Mouse (Mus musculus): ENCODE measurements around the gene Crispld2.

Crispld2 gene

DNA sequence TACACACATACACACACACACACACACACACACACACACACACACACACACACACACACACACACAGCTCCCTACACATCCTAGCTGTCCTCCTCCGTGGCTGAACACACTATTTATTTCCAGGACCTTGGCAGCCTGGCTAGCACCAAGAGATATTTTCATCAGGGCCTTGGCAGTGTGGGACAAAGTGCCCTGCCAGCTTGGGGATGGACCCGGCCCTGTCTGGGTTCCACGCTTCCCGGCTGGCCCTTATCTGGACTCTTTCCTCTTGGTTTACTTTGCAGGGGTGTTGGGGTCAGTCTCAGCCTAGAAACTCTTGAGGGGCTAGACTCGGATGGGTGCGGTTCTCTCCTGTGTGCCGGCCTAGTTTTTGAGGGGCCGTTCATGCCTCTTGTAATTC, 8.2 kb downstream of the Crispld2 start:
- DNase-seq (ENCODE audit: low read depth, low spot score): no peak

DNA sequence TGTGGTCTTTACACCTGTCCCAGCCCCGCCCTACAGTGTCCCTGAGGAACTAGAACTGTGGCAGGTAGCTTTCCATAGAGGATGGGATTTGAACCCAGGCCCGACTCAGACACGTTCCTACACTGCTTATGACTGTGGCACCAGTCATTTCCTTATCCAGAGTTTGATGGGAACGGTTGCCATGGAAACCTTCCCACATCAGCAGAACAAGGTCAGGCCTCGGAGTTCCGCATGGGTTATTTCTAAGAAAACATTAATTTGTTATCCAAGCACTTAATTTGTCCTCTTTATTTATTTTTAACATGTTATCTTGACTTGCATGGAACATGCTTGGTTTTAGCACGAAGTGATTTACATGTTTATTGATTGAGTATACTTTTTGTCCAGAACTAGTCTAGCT, 9.5 kb downstream of the Crispld2 start:
- DNase-seq (ENCODE audit: low read depth, low spot score): no peak

DNA sequence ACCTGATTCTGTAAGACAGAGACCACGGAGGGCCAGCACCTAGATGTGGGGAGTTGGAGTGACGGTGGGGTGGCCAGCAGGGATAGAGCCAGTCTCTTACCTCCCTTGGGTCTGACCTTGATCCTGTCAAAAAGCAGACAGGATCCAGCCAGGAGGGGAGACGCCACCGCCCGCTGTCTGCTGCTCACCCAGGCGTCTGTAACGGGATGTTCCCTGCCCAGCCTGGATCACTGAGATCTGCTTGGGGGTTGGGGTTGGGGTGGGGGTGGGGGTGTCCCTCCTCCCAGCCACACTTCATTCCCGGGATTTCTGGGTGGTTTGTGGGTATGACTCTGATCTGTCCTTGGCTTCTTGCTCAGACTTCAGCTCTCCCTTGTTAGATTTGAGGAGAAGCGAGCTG, 10.1 kb downstream of the Crispld2 start:
- no peak for DNase-seq (ENCODE audit: low read depth, low spot score)

DNA sequence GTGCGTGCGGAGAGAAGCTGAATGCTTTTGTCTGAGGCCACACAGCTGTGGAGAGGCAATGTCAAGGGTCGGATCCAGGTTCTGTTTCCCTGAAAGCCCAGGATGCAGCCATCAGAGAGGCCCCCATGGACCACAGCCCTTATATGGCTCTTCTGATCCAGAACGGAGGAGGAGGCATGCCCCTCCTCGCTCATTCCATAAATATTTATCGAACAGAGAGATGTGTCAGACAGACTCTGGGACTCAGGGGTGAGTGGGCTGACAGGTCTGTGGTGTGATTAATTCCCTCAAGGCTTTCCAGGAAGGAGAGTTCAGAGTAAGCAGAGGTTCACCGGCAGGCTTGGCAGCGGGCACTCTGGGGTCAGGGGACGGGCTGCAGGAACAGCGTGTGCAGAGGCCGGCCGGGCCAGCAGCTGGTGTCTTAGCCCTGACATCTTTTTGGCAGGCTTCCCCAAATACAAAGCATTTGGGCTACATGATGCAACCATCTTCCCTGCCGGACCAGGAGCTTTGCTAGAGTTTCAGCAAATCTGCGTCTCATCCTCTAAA, 12.0 kb downstream of the Crispld2 start:
- DNase-seq (ENCODE audit: low read depth, low spot score): peak; percentile 96

DNA sequence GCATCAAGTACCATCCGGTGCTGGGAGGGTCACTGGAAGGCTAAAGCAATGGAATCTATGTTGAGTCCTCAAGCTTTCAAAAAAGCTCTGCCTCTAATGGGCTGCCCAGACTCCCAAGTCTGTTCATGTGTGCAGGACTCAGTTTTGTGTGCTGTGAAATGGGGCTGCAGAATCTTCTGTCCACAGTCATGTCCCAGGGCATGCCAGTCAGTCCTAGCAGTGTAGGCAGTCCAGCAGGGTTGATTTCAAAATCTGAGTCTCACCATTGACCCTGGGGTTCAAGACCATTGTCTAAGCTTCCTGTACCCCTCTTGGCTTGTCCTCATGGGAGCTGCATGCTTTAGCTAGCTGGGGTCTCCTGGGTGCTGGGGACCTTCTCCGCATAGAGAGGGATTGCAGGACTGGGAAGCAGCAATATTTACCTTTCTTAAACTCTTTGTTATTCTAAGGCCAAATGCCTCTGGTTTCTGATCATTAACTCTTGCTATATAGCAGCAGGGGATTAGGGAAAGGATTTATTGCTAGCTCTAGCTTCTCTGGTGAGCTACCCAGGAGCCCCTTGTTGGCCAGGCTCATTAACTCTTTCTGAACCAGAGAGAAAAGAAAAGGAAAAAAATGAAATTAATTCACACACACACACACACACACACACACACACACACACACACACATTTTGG, 12.6 kb downstream of the Crispld2 start:
- DNase-seq (ENCODE audit: low read depth, low spot score): no peak

DNA sequence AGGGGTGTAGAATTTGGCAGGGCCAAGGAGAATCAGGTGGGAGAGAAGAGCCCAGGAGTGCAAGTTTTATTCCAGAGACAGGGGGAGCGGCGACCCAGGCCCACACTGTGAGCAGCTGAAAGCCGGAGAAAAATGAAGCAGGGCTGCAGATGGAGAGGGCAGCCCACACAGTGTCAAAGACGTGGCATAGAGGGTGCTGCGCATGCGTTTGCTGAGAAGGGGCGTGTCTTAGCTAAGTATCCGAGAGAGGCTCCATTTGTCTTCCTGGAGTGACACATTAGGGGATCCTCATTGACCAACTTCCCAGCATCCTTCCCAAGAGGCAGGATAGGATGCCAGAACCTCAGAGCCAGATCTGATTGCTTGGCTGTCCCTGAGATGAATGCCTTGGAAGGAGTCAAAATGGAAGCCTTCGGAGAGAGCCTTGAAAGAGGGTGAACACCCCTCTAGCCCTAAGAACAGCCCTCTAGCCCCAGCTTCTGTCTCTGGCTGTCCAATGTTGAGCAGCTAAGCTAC, 14.5 kb downstream of the Crispld2 start:
- DNase-seq (ENCODE audit: low read depth, low spot score): no peak

DNA sequence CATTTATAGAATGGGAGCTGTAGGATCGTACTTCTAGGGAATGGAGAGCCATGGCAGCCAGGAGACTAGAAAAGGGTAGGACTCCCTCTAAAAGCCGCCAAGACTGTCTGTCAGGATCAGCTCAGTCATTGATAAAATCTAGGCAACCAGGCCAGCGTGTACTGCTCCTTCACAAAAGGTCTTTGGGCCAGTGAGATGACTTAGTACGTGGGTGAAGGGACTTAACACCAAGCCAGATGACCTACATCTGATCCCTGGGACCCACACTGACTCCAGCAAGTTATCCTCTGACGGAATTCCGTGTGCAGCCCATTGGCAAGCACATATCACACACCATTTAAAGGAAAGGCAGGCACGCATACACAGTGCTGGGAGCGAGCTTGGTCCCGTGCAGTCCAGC, 14.9 kb downstream of the Crispld2 start:
- no peak for DNase-seq (ENCODE audit: low read depth, low spot score)

DNA sequence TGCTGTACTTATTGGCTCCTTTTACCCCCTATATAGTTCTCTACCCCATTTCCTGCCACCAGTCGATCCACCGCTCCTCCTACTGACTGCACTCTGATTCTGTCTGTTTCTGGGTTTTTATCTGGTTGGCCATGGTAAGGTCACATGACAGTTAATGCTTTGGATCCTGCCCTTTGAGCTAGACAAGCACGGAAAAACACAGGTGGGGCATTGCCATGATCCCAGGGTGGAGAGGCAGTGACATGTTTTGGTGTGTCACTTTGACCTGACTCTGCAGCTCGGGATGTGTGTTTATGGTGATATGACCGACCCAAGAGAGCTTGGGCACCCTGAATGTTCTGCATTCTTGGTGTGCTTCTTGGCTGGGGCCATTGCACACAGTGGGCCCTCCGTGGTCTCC, 17.0 kb downstream of the Crispld2 start:
- DNase-seq (ENCODE audit: low read depth, low spot score): no peak

DNA sequence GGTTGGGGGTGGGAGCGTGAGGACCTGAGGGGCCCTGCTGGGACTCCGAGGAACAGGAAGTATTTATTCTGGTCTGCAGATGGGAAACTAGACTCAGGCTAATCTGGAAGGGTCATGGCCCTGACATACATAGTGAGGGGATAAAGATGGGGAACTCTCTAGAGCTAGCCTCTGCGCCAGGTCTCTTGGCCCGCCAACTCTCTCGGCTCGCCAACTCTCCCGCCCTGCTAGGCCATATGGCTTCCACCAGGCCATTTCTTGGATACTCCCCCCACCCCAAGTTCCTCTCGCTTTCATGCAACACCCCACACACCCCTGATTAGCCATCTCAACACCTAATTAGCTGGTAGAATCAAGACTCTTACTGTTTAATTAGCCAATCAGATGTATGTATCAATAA, 20.3 kb downstream of the Crispld2 start:
- no peak for DNase-seq (ENCODE audit: low read depth, low spot score)

DNA sequence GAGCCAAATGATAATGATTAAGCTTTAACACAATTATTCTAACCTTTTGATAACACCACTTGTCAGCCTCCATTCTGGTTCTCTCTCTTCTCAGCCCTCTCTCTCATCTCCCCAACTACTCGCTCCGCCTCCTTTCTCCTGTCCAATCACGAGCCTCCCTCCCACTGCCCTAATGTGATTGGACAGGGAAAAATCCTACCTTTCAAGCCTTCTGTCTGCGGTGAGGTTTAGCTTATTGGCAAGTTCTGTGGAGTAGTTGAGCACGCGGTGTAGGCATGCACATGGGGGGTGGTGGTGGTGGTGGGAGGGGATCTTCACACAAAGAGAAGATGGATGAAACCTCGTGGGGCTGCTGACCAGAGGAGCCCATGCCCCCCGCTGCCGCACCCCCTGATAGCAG, 20.7 kb downstream of the Crispld2 start:
- DNase-seq (ENCODE audit: low read depth, low spot score): no peak

DNA sequence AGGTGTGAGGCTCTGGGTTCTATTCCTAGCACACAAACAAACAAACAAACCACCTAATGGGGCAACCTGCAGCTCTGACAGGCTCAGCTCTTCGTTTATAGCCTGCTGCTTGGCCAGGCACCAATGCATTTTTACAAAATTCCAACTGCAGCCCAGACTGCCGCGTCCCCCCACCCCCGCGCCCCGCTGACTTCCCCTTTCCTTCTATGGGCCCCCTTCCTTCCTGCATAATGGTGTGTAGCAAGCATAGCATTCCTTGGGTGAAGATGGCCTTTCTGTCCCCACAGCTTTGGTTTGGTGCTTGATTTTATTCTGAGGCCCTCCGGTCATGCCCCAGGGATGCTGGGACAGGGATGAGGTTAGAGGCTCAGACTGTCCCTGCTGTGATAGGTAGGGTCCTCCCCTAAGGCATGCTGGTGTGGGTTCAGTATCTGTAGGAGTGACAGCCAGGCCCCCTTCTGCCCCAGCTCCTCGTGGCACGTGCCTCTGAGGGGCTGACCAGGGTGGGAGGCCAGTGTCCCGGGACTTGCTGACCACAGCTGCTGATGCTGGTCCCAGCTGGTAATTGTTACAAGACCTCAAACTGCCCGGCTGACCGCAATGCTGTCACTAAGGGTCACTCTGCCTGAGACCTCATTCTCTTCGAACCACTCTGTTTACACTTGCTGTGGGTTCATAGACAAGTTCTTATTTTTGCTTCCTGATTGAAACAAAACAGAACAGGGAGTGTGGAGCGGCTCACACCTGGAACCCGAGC, 22.2 kb downstream of the Crispld2 start:
- DNase-seq (ENCODE audit: low read depth, low spot score): no peak

DNA sequence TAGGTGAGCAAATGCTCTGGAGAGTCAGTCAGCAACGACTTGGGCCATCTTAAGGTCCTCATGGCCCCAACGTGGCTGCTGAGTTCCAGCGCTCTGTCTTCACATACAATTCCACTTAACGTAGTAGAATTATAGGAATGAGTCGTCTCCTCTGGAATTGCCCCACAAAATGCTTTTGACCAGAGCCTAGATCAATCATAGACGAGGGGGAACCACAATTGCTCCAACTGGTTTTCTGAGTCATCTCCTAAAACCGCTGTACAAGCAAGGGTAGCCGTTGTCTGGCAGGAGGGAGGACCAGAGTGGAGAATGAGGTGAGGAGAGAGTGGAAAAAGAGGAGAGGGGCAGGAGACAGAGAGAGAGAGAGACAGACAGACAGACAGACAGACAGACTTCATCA, 23.7 kb downstream of the Crispld2 start:
- peak; percentile 89 for DNase-seq (ENCODE audit: low read depth, low spot score)

DNA sequence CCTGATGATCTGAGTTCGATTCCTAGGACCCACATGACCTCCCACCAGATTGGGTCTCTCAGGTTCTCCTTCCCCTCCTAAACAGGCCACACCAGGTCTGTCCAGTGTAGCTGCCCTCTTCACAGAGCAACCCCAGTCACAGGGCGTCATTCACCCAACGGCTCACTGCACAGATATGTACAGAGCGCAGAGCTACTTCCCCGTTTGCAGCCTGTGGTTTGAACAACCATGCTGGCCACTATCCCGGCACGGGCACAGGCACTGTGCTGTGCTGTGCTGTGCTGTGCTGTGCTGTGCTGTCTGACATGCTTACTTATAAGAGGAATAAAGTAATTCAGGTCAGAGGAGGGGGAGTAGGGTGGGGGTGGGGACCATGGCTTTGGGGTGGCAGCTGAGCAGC, 24.2 kb downstream of the Crispld2 start:
- DNase-seq (ENCODE audit: low read depth, low spot score): peak; percentile 57

DNA sequence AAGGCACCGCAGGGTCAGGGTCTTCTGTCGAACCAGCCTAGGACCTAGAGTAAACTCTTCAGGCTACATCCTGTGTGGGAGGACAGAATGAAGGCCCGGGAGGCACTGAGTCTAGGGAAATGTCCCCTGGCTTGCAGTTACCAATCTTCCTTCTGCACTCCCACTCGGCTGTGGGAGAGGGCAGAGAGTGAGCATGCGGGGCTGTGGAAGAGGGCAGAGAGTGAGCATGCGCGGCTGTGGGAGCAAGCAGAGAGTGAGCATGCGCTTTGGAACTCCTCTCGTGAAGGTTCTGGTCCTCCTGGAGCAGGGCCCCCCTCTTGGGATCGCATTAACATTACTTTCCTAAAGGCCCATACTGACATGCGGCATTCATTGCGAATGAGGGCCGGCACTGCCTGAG, 25.1 kb downstream of the Crispld2 start:
- DNase-seq (ENCODE audit: low read depth, low spot score): no peak

DNA sequence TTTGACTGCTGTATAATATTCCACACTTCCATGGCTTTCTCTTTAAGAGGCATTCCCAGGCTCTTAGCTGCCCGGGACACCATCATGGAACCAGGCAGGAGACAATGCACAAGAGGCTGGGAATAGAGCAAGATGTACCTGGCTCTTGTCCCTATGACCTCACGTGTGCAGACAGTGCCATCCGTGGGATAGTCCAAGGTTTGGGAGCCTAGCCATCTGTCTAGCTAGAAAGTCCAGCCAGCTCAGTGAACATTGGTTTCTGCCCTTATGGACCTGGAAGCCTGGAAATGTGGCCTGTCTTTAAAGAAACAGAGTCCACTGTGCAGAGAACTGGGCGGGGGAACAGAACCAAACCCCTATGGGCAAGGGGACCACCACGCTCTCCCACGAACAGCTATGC, 25.5 kb downstream of the Crispld2 start:
- DNase-seq (ENCODE audit: low read depth, low spot score): no peak

DNA sequence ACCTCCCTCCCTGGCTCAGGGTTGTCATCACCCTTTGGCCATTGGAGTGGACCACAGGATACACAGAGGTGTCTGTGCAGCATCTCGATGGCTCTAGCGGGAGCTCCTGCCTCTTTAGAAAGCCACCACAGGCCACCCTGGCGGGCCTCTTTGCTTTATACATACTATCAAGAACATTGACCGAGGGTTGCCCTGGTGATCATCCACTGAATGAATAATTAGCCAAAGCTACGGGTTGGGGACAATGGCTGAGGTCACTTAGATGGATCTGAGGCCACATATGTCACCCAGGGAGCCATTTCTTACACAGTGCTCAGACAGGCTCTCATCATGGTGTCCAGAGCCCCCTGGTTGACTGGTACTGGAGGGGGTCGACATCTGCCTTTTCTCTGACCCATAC, 26.1 kb downstream of the Crispld2 start:
- no peak for DNase-seq (ENCODE audit: low read depth, low spot score)

DNA sequence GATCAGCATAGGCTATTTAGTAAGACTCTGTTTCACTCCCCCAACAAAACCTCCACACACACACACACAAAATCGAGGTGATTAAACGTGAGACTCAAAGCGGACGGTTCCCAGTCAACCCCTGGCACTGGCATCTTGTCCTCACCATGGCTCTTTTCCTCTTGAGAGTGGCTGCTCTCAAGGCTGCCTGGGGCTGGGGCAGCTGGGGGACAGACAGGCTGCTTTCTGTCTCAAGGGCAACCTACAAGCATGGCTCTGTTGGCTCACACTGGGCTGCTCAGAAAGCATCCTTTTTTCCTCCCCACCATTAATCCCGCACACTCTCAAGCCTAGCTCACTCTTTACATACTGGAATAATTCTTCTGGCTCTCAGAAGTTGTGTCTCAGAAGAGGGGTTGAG, 27.1 kb downstream of the Crispld2 start:
- DNase-seq (ENCODE audit: low read depth, low spot score): no peak

DNA sequence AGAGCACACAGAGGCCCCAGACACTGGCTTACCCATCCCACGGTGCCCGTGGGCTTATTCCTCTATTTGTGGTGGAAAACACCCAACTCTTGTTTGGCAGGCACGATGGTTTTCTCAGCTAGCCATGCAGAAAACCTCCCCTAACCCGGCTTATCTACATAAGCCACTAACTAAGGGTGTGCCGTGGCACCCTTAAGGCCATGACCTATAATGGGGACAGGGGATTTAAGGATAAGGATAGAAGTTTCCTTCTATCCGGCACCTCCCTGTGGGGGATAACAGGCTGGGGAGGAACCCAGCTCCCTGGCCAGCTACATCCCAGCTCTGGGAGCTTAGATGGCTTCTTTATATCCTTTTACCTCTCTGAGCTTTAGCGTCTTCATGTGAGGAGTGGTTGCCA, 28.1 kb downstream of the Crispld2 start:
- DNase-seq (ENCODE audit: low read depth, low spot score): no peak

DNA sequence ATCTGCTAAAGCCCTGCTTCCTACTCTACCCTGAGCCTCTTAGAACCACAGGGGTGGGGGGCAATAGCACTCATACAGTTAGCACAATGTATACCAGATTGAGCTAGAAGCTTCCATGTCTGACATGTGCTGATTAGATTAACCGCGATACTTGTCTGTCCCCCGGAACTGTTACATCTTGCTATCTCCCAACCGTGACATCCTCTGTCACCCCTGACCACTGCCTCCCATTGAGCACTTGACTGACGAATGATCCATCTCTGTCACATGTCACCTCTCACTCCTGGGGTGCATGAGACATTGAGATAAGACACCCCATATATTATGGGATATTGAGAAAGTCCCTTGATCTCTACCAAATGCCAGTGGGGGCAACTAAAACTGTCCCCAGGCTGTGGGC, 34.0 kb downstream of the Crispld2 start:
- no peak for DNase-seq (ENCODE audit: low read depth, low spot score)

DNA sequence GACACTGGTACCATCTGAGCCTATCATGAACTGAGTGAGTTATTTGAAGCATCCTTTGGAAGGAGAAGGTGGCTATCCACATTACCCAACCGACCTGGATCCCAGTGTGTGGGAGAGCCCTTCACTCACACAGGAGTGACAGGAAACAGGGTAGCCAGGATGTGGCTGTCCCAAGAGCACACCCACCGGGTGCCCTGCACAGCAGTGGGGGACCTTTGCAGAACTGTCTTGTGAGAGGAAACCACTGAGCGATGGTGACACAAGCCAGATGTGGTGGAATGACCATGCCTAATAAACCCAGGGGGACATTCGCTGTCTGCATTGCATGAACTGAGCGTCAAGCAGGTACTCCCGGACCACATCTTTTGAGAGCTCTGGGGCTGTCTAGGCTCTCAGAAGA, 34.8 kb downstream of the Crispld2 start:
- DNase-seq (ENCODE audit: low read depth, low spot score): no peak

DNA sequence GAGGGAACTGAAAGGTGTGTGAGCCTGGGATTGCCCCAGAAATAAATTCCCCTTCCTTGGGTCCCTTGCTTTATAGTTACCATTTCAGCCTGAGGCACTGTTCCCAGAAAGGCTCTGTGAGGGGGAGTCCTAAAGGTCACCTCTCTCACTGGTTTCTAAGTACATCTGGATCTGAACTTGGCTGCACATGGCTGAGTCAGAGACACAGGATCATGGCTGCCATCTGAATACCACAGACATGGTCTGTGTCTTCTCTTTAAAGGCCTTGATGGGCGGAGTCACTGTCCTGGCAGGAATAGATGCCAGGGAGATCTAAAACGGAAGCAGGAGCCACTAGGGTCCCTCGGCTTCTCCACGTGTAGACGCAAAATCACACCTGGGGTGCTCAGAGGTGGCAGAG, 38.2 kb downstream of the Crispld2 start:
- DNase-seq (ENCODE audit: low read depth, low spot score): peak; percentile 70

DNA sequence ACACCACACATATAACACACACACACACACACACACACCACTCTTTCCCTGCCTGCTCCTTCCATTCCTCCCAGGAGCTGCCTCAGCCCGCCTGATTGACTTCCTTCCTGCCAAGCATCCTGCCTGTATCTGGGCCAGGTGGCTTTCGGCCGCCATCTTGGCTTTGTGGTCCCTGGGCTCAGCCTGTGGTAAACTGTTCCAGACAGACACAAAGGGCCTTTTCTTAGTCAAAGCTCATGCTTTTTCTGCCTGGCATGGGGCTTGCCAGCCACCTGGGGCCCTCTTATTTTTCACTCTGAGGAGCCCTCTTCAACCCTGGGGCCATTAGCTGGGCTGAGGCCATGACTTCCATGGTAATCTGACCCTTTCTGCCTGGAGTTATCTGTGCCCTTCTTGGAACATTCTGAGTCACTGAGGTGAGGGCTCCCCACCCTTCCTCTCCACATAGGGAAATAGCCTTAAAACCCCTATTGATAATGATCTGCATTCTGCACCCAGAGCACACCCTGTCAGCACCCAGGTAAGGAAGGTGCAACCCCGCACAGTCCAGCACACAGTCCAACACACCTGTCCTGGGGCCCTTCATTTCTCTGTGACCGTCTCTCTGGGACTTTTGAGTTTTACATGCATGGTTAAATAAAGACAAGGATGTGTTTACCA, 40.4 kb downstream of the Crispld2 start:
- peak; percentile 67 for DNase-seq (ENCODE audit: low read depth, low spot score)

Measured in 3T3-L1 (cell line).